Mouse (Mus musculus) induced T-regulatory cell, adult 2 months (primary cell): ENCODE measurements around the gene Vps52.
A peak's percentile ranks its signal among the peaks of the same experiment; 100 is the strongest.
"Not testable (repeated sequence)": the region's sequence is repeated elsewhere in the genome, so short reads cannot be mapped to it uniquely, and the experiment has no call there.

ENCODE experiments used
- DNase-seq: peaks from one replicate; pipeline ENCODE4 v3.0.0-alpha.2; 2012; ENCODE audit warnings: low read depth

Vps52 gene

GRCm38 (mm10) chr17:33943454-33943853, 12.2 kb upstream of the Vps52 start:
- no peak for DNase-seq

DNA sequence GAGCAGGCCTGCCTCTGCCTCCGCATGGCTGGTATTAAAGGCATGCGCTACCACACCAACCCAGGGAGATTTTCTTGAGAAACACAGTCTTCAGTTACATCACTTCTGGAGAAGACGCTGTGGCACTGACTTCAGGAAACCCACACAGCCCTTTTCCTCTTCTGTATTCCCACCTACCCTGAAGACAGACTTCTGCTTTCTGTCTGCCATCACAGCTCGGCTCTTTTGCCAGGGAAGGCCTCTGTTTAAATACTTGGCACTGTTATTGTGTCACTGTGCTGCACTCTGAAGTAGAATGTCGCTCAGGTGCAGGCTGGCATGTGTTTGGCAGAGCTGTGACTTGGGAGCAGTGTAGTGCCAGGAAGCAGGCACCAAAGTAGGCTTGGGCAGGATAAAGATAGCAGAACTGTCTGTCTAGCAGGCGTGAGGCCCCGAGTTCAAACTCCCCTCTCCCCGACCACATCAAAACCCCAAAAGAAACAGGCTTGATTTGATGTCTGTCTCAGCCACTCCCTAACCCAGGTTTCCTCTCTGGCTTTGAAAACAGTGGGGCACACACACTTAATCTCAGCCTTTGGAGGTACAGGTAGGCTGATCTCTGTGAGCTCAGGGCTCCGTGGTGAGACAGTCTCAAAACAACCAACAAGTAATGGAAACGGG, 8.1 kb upstream of the Vps52 start:
- peak; percentile 62 for DNase-seq

- no peak for DNase-seq
Observed at GRCm38 (mm10) chr17:33948090-33948904, 7.3 kb upstream of the Vps52 start.

DNA sequence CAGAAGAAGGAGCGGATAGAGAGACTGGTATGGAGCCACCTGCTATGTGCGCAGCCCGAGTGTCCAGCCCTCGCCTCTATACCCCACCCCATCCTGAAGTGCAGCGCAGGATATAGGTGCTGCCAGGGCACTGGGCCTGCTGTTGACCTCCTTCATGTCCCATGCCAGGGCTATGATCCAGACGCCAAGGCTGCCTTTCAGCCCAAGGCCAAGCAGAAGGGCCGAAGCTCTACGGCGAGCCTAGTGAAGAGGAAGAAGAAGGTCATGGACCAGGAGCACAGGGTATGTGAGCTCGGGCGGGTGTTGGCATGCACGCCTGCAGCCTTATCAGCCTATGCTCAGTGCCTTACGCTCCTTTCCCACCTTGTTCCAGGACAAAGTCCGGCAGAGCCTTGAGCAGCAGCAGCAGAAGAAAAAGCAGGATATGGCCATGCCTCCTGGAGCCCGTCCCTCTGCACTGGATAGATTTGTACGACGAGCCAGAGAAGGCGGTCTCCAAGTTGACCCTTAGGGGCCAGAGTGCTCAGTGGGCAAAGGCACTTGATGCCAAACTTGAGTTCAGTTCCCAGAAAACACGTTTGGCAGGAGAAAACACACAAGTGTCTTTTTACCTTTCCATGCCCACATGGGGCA, 6.6 kb upstream of the Vps52 start:
- DNase-seq = no peak

- DNase-seq = no peak
Observed at GRCm38 (mm10) chr17:33950131-33950625, 5.4 kb upstream of the Vps52 start.

DNA sequence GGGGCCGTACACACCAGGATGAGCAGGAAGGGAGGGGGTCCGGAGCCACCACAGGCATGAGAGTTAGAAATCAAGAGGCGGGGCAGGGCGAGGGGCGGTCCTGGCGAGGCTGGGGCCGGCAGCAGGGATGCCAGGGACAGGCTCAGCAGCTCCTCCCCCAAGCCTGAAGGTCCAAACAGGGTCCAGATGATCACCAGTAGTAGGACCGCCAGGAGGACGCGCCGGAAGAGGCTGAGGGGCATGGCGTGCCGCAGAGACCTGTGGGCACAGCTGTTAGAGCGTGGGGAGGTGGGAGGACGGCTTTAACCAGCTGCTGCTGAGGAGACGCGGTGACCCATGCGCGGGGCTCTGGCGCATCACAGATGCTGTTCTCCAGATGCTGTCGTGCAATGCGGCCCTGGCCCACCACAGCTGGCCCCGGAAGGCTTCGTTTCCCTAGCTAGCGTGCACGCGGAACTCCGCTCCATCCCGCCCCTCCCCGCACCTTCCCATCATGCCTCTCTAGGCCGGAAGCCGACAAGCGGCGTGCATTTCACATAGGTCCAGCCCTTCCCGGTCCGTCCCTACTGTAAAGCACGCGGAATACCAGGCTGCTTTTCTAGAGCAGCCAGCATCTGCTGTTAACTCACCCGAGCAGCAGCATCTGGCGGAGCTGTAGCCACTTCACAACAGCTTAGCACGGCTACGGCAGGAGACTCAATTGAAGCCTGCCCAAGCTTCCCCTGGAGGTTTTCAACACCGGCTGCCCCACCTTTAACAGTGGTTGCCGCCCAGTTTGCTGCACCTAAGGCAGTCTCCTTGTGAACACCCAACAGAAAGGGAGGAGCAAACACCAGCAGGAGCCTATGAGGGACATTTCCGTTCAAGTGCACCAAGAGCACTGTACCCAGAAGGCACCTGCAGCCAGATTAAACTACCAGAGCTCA, 4.3 kb upstream of the Vps52 start, which contains the start of gene B3galt4:
B3galt4 (minus strand) TSS at position 468 of the 926 bp plus-strand sequence.
- peak; percentile 92 for DNase-seq

DNA sequence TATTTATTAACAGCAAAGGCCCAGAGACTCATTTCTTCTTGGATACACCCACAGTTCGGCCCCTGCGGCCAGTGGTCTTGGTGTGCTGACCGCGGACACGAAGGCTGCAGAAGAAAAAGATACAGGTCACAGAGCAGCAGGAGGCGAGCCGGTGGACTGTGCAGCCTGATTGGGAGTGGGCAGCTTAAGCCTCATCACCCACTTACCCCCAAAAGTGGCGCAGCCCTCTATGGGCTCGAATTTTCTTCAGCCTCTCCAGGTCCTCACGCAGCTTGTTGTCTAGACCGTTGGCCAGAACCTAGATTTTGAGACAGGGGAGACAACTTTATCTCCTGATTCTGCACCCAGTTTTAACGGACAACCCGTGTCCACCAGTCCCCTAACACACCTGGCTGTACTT, 3.6 kb upstream of the Vps52 start:
- not testable (repeated sequence) for DNase-seq

- DNase-seq = no peak
Observed at GRCm38 (mm10) chr17:33952879-33953278, 2.7 kb upstream of the Vps52 start.

- no peak for DNase-seq
Observed at GRCm38 (mm10) chr17:33953310-33953709, 2.3 kb upstream of the Vps52 start.

- DNase-seq = no peak
Observed at GRCm38 (mm10) chr17:33953961-33954565, 1.5 kb upstream of the Vps52 start.

DNA sequence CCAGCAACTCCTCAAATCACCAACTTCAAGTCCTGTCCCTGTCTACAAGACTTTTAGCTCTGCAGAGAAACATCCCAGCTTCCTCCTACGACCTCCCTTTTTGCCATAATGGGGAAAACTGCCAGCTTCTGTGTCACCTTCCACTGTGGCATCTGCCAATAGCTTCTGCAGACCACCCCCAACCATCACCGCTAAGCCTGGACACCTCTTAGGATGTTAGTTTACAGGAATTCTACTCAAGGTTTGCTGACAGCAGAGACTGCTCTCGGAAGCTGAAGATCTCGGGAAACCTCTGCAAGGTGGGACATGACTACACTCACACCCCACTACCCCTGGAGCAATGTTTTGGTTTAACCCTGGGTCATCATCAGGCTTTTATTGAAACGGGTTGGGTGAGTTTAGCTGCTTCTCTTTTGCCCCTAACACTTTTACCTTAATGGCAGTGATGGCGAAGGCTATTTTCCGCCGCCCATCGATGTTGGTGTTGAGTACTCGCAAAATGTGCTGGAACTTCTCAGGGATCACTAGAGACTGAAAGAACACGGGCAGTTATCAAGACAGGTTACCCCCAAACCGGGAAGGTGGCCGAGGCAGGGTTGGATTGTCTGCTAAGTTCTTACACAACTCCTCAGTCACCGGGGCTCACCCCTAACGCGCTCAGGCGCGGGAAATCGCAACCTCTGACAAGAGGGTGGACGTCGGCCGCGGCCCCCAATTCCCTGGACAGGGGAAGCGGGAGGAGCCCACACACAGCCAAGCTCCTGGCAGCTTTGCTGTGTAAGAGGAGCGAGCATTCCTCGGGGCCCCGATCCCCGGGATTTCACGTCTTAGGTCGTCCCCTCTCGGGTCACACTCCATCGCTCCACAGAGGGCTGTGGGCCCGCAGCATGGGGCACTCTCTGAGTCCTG, 712 bp upstream of the Vps52 start:
- peak; percentile 42 for DNase-seq

DNA sequence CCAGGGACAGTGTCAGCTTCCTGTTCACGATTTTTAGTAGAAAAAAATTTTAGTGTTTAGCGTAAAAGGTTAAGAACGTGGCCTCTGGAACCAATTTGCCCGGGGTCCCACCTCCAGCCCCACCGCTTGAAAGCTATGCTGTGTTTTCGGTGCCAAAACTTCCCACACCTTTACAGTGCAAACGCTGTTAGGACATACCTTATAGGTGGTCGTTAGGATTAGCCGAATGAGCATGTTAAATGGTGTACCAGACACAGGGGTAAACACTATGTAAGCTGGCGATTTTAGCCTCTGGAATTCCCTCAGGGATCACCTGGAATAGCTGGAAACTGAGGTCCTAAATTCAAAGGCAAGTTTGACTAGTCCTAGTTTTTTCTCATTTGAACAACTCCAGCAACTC, 724 bp downstream of the Vps52 start:
- DNase-seq = no peak

- DNase-seq = peak; percentile 55
Observed at GRCm38 (mm10) chr17:33957493-33957892, 1.9 kb downstream of the Vps52 start.

DNA sequence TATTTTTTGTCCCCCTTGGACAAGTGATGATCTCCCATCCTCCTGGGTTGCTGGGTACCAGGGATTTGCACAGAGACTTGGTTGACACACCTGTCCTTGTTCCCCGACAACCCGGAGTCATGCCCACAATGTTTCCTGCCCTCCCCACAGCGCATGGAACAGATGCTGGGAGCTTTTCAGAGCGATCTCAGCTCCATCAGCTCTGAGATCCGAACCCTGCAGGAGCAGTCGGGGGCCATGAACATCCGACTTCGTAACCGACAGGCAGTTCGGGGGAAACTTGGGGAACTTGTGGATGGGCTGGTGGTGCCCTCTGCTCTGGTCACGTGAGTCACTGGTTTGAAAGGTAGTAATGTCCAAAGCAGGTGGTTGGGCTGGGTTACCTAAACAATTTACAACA, 2.8 kb downstream of the Vps52 start:
- DNase-seq = no peak

- DNase-seq = no peak
Observed at GRCm38 (mm10) chr17:33959135-33959534, 3.5 kb downstream of the Vps52 start.

- no peak for DNase-seq
Observed at GRCm38 (mm10) chr17:33959948-33960347, 4.3 kb downstream of the Vps52 start.

DNA sequence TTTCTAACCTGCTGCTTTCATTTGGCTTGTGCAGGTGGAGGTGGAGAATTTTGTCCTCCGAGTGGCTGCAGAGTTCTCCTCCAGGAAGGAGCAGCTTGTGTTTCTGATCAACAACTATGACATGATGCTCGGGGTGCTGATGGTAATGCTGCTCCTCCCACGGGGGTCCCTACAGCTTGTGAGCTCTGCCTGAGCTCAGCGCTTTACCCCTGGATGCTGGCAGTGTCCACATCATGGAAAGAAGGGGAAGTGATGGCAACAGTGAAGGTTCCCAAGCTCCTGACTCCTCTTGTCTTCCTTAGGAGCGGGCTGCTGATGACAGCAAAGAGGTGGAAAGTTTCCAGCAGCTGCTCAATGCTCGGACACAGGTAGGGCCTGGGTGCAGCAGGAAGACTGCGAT, 7.3 kb downstream of the Vps52 start:
- DNase-seq = no peak

DNA sequence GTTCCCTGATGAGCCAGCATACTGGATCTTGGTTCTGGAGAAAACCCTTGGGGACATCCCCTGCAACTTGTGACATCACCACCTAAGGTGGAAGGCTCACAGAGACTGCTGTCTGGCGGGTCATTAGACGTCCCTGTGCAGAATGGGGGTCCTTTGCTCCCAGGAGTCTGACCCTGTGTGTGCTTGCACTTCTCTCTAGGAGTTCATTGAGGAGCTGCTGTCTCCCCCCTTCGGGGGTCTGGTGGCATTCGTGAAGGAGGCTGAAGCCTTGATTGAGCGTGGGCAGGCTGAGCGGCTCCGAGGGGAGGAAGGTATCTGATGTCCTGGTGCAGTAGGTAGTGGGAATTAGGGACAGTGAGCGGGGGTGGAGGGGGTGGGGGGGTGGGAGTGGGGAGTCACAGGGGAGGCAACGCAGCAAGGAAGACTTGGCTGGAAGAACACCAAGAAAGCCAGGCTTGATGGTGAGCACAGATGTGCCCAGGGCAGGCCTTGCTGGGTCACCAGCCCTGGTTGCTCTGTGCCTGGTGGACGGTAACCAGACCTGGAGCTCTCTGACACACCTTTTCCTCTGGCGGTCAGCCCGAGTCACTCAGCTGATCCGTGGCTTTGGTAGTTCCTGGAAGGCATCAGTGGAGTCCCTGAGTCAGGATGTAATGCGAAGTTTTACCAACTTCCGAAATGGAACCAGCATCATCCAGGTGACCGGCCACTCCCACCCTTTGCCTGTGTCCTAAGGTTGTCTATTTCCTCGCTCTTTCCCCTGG, 9.7 kb downstream of the Vps52 start:
- DNase-seq = no peak

DNA sequence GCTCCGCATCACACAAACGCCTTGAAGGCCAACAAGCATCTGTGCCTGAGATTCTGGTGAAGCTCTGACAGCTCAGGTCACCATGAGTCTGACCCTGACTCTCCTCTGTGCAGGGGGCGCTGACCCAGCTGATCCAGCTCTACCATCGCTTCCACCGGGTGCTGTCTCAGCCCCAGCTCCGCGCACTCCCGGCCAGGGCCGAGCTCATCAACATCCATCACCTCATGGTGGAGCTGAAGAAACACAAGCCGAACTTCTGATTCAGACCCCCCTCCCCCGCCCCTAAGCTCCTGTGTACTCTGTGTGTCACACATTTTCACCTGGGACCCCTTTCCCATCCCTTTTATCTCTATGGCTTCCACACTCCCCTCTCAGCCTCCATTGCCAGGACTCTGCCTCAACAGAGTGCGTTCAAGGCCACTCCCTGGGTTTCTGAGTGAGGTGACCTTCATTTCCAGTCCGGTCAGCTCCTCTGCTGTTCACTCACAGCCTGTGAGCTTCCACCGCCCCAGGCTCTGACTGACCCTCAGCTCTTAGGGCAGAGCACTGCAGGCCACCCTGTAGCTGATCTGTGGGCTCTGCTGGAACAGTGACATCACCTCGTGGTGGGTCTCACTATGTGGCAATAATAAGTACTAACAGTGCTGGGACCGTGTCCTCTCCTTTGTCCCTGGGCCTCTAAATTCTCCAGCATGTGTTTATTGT, 10.4 kb downstream of the Vps52 start:
- no peak for DNase-seq
